Mouse (Mus musculus): ENCODE measurements at regions not wholly inside any gene's neighbourhood (a gene's known extent, or its start where the extent isn't known, plus 50 kb on each side); places are given as distances from the start of the nearest gene placed in this dataset.

GRCm38 (mm10) chr12:35758916-35759315 lies 166.5 kb upstream of the Agr3 start:
- no peaks in the 10 kb centered on the region for H3K36me3 ChIP-seq (ENCODE audit: control insufficient read depth, insufficient read depth, low read length)
- no peaks in the 10 kb centered on the region for H3K4me1 ChIP-seq (replicated peaks; ENCODE audit: control insufficient read depth, insufficient read depth, low read length)
- no peak for DNase-seq
- H3K4me3 ChIP-seq (ENCODE audit: control insufficient read depth, insufficient read depth, low read length): no peak overlapping the region
- no peak overlapping the region for H3K27ac ChIP-seq (ENCODE audit: control insufficient read depth, insufficient read depth, low read length)
- TF ChIP-seq POLR2A (IDR thresholded peaks at IDR 0.05; ENCODE audit: control insufficient read depth, extremely low read depth, insufficient read depth, low read length, poor library complexity) (no peak), CTCF (IDR thresholded peaks at IDR 0.05; ENCODE audit: borderline replicate concordance, control insufficient read depth, extremely low read depth, insufficient read depth, low read length, poor library complexity) (no peak)
- no peaks in the 10 kb centered on the region for H3K27me3 ChIP-seq (ENCODE audit: control insufficient read depth, insufficient read depth, low read length)
- WGBS: 76% methylated on average over 1 of the region's 1 CpGs

- 17% methylated on average over 4 of the region's 4 CpGs for WGBS
- Histone ChIP-seq H3K4me1 (replicated peaks; ENCODE audit: control insufficient read depth, insufficient read depth, low read length) (no peaks in the 10 kb centered on the region), H3K36me3 (ENCODE audit: control insufficient read depth, insufficient read depth, low read length) (no peaks in the 10 kb centered on the region), H3K27ac (ENCODE audit: control insufficient read depth, insufficient read depth, low read length) (no peak overlapping the region), H3K27me3 (ENCODE audit: control insufficient read depth, insufficient read depth, low read length) (no peaks in the 10 kb centered on the region), H3K4me3 (ENCODE audit: control insufficient read depth, insufficient read depth, low read length) (no peak overlapping the region)
- DNase-seq: no peak
- TF ChIP-seq POLR2A (IDR thresholded peaks at IDR 0.05; ENCODE audit: control insufficient read depth, extremely low read depth, insufficient read depth, low read length, poor library complexity) (no peak), CTCF (IDR thresholded peaks at IDR 0.05; ENCODE audit: borderline replicate concordance, control insufficient read depth, extremely low read depth, insufficient read depth, low read length, poor library complexity) (no peak)
These were observed 170.3 kb upstream of the Agr3 start for GRCm38 (mm10) chr12:35755159-35755558.

- DNase-seq: no peak
- 85% methylated on average over 3 of the region's 3 CpGs for WGBS
These were observed 177.4 kb upstream of the Agr3 start for GRCm38 (mm10) chr12:35747997-35748396.

GRCm38 (mm10) chr12:35746691-35747299 lies 178.6 kb upstream of the Agr3 start:
- Histone ChIP-seq H3K36me3 (ENCODE audit: control insufficient read depth, insufficient read depth, low read length) (no peaks in the 10 kb centered on the region), H3K27me3 (ENCODE audit: control insufficient read depth, insufficient read depth, low read length) (no peaks in the 10 kb centered on the region), H3K27ac (ENCODE audit: control insufficient read depth, insufficient read depth, low read length) (no peak overlapping the region), H3K4me1 (replicated peaks; ENCODE audit: control insufficient read depth, insufficient read depth, low read length) (no peaks in the 10 kb centered on the region), H3K4me3 (ENCODE audit: control insufficient read depth, insufficient read depth, low read length) (no peak overlapping the region)
- TF ChIP-seq CTCF (IDR thresholded peaks at IDR 0.05; ENCODE audit: borderline replicate concordance, control insufficient read depth, extremely low read depth, insufficient read depth, low read length, poor library complexity) (no peak), POLR2A (IDR thresholded peaks at IDR 0.05; ENCODE audit: control insufficient read depth, extremely low read depth, insufficient read depth, low read length, poor library complexity) (no peak)
- DNase-seq: no peak
- WGBS: 76% methylated on average over 3 of the region's 3 CpGs

More at GRCm38 (mm10) chr12:35747997-35748396, 177.4 kb upstream of the Agr3 start:
- Histone ChIP-seq H3K36me3 (ENCODE audit: control insufficient read depth, insufficient read depth, low read length) (no peaks in the 10 kb centered on the region), H3K4me1 (replicated peaks; ENCODE audit: control insufficient read depth, insufficient read depth, low read length) (no peaks in the 10 kb centered on the region), H3K27me3 (ENCODE audit: control insufficient read depth, insufficient read depth, low read length) (no peaks in the 10 kb centered on the region), H3K4me3 (ENCODE audit: control insufficient read depth, insufficient read depth, low read length) (no peak overlapping the region), H3K27ac (ENCODE audit: control insufficient read depth, insufficient read depth, low read length) (no peak overlapping the region)
- no peak for TF ChIP-seq POLR2A (IDR thresholded peaks at IDR 0.05; ENCODE audit: control insufficient read depth, extremely low read depth, insufficient read depth, low read length, poor library complexity)
- TF ChIP-seq CTCF (IDR thresholded peaks at IDR 0.05; ENCODE audit: borderline replicate concordance, control insufficient read depth, extremely low read depth, insufficient read depth, low read length, poor library complexity): no peak

GRCm38 (mm10) chr12:35742729-35743128 lies 182.7 kb upstream of the Agr3 start:
- Histone ChIP-seq H3K27ac (ENCODE audit: control insufficient read depth, insufficient read depth, low read length) (no peak overlapping the region), H3K36me3 (ENCODE audit: control insufficient read depth, insufficient read depth, low read length) (no peaks in the 10 kb centered on the region), H3K4me3 (ENCODE audit: control insufficient read depth, insufficient read depth, low read length) (no peak overlapping the region), H3K27me3 (ENCODE audit: control insufficient read depth, insufficient read depth, low read length) (no peaks in the 10 kb centered on the region), H3K4me1 (replicated peaks; ENCODE audit: control insufficient read depth, insufficient read depth, low read length) (no peaks in the 10 kb centered on the region)
- 35% methylated on average over 1 of the region's 1 CpGs for WGBS
- TF ChIP-seq CTCF (IDR thresholded peaks at IDR 0.05; ENCODE audit: borderline replicate concordance, control insufficient read depth, extremely low read depth, insufficient read depth, low read length, poor library complexity): no peak
- no peak for TF ChIP-seq POLR2A (IDR thresholded peaks at IDR 0.05; ENCODE audit: control insufficient read depth, extremely low read depth, insufficient read depth, low read length, poor library complexity)
- DNase-seq: no peak

- TF ChIP-seq CTCF (IDR thresholded peaks at IDR 0.05; ENCODE audit: borderline replicate concordance, control insufficient read depth, extremely low read depth, insufficient read depth, low read length, poor library complexity) (no peak), POLR2A (IDR thresholded peaks at IDR 0.05; ENCODE audit: control insufficient read depth, extremely low read depth, insufficient read depth, low read length, poor library complexity) (no peak)
- H3K4me3 ChIP-seq (ENCODE audit: control insufficient read depth, insufficient read depth, low read length): no peak overlapping the region
- H3K36me3 ChIP-seq (ENCODE audit: control insufficient read depth, insufficient read depth, low read length): no peaks in the 10 kb centered on the region
- H3K4me1 ChIP-seq (replicated peaks; ENCODE audit: control insufficient read depth, insufficient read depth, low read length): no peaks in the 10 kb centered on the region
- WGBS: 44% methylated on average over 2 of the region's 2 CpGs
- no peak overlapping the region for H3K27ac ChIP-seq (ENCODE audit: control insufficient read depth, insufficient read depth, low read length)
- DNase-seq: no peak
- no peaks in the 10 kb centered on the region for H3K27me3 ChIP-seq (ENCODE audit: control insufficient read depth, insufficient read depth, low read length)
These were observed 189.0 kb upstream of the Agr3 start for GRCm38 (mm10) chr12:35736427-35736826.

GRCm38 (mm10) chr12:35735002-35735401 lies 190.4 kb upstream of the Agr3 start:
- H3K27me3 ChIP-seq (ENCODE audit: control insufficient read depth, insufficient read depth, low read length): no peaks in the 10 kb centered on the region
- no peaks in the 10 kb centered on the region for H3K36me3 ChIP-seq (ENCODE audit: control insufficient read depth, insufficient read depth, low read length)
- no peak for DNase-seq
- no peaks in the 10 kb centered on the region for H3K4me1 ChIP-seq (replicated peaks; ENCODE audit: control insufficient read depth, insufficient read depth, low read length)
- no peak overlapping the region for H3K4me3 ChIP-seq (ENCODE audit: control insufficient read depth, insufficient read depth, low read length)
- no peak for TF ChIP-seq POLR2A (IDR thresholded peaks at IDR 0.05; ENCODE audit: control insufficient read depth, extremely low read depth, insufficient read depth, low read length, poor library complexity)
- TF ChIP-seq CTCF (IDR thresholded peaks at IDR 0.05; ENCODE audit: borderline replicate concordance, control insufficient read depth, extremely low read depth, insufficient read depth, low read length, poor library complexity): no peak
- no peak overlapping the region for H3K27ac ChIP-seq (ENCODE audit: control insufficient read depth, insufficient read depth, low read length)
- 63% methylated on average over 2 of the region's 2 CpGs for WGBS
